Mouse (Mus musculus): Measurements from ENCODE around the gene Olfr235.
"Not testable (repeated sequence)": the region's sequence is repeated elsewhere in the genome, so short reads cannot be mapped to it uniquely, and the experiment has no call there.

Olfr235 gene

DNA sequence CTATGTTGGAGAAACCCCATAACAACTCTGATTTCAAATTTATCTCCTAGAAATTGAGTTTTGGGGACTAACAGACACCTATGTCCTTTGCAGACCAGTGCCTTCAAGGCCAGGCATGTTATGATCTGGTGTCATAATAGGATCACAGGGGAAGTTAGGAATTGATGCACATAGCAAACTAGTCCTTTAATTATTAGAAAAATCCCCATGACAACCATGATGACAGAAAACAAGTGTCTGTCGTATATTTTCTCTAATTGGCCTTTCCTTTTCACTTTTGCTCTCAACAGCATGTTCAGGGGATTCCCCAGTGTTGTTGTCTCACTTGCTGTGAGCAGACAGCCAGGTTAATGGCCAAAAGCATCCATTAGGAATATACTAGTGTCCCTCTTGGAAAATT lies at the start of gene Olfr235:
Gene Olfr235 (plus strand): TSS at position 301 of the 400 bp plus-strand sequence.
- no peak for DNase-seq (ENCODE audit: low read depth, low spot score)

DNA sequence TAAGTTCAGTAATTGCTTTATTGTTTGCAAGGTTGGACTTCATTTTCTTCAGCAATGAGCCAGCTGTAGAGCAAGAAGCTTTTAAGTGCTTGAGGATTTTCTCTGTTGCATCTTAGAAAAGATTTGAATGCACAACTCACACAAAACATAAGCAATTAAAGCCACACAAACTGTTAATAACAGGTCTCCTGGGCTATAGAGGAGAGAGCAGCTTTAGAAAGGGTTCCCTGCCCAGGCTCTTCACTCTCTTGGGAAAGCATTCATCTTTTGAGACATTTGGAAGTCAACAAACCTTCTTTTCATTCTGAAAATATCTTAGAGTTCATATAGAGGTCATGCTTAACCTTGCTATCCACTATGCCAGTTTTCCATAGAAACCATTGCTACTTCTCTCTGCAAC lies 28.3 kb upstream of the Olfr235 start, which contains the start of gene Olfr1432:
Gene Olfr1432 (minus strand): TSS at position 101 of the 400 bp plus-strand sequence.
- not testable (repeated sequence) for DNase-seq (ENCODE audit: low read depth, low spot score)

DNA sequence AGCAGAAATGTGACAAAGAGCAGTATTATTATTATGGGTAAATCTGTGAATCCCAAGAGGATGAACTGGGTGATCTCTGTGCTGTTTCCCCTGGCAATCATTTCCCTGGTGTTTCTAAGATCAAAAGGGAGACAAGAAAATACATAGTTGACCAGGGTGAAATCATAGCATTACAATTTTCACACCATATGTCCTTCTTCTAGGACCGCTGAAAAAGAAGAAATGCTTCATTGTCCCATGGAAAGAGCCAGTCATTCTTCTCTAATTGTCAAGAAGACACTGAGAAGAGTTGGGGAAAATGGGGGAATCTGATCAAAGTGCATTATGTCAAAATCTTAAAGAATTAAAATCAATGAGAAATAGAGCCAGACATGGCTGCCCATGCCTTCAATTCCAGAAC lies 19.3 kb upstream of the Olfr235 start, which contains the start of gene Olfr262:
Gene Olfr262 (minus strand): TSS at position 101 of the 400 bp plus-strand sequence.
- DNase-seq (ENCODE audit: low read depth, low spot score) = no peak

DNA sequence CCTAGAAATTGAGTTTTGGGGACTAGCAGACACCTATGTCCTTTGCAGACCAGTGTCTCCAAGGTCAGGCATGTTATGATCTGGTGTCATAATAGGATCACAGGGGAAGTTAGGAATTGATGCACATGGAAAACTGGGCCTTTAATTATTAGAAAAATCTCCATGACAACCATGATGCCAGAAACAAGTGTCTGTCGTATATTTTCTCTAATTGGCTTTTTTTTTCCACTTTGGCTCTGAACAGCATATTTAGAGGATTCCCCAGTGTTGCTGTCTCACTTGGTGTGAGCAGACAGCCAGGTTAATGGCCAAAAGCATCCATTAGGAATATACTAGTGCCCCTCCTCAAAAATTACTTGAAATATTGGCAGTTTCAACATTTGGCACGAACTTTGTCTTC lies 18.7 kb downstream of the Olfr235 start, which contains the start of gene Olfr1434:
Gene Olfr1434 (plus strand): TSS at position 301 of the 400 bp plus-strand sequence.
- no peak for DNase-seq (ENCODE audit: low read depth, low spot score)

DNA sequence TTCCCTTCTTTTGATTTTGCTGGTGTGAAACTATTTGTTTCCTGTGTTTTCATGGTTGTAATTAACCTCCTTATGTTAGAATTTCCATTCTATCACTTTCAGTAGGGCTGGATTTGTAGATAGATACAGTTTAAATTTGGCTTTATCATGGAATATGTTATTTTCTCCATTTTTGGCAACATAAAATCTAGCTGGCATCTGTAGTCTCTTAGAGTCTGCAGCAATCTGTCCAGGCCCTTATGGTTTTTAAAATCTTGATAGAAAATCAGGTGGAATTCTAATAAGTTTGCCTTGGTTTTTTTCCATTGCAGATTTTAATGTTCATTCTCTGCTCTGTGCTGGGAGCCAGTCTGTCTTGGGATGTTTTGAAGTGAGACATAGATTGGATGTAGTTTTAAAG lies 32.1 kb downstream of the Olfr235 start:
- peak; percentile 28 for DNase-seq (ENCODE audit: low read depth, low spot score)

DNA sequence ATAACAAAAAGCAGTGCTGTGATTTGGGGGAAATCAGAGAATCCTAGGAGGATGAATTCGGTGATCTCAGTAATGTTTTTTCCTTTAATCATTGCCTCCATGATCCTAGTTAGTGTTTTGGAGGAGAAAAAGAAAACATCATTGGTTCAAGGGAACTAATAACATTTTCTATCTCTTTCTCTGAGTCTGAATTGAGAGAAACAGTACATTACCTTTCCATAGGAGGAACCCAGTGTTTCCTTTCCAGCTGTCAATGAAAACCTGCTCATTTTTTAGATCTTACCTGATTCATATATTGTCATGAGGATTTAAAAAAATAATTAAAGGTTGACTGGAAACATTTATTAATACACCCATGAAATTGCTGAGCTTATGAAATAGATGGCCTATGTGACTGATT lies 38.2 kb downstream of the Olfr235 start, which contains the start of gene Olfr1436:
Gene Olfr1436 (minus strand): TSS at position 101 of the 400 bp plus-strand sequence.
- not testable (repeated sequence) for DNase-seq (ENCODE audit: low read depth, low spot score)

All from brain, embryonic 18.5 days (tissue).